Mouse (Mus musculus) spleen, adult 2 months (tissue): ENCODE data around the gene Fis1. TPM values are rescaled to one million over a fixed set of nuclear protein-coding genes. Genes with fewer than 3 reads are reported as not detected.
"Not testable (repeated sequence)": the region's sequence is repeated elsewhere in the genome, so short reads cannot be mapped to it uniquely, and the experiment has no call there.

Source experiments
- DNase-seq, 2 experiments: peaks; one replicate each; pipeline versions ENCODE4 v3.0.0 to v3.0.0-alpha.2; 2012 to 2021; ENCODE audit warnings: low spot score in 2 of 2, low read depth in 1 of 2
- H3K27ac ChIP-seq: fragments of 200-500 bp; 2 replicates; pipeline ENCODE4 v1.5.1; 2012; ENCODE audit warnings: low read length, inconsistent platforms; ENCODE audit not compliant: insufficient read depth
- H3K27me3 ChIP-seq: fragments of 200-500 bp; 2 replicates; pipeline ENCODE4 v1.6.1; 2012; ENCODE audit warnings: mild to moderate bottlenecking, moderate library complexity, low read length, inconsistent platforms; ENCODE audit not compliant: control insufficient read depth, insufficient read depth
- H3K36me3 ChIP-seq: fragments of 200-500 bp; 2 replicates; pipeline ENCODE4 v1.6.1; 2012; ENCODE audit warnings: mild to moderate bottlenecking, low read length, inconsistent platforms; ENCODE audit not compliant: control insufficient read depth, insufficient read depth
- H3K4me1 ChIP-seq: fragments of 200-500 bp; 2 replicates; pipeline ENCODE4 v1.6.1; 2011; ENCODE audit warnings: inconsistent platforms; ENCODE audit not compliant: control insufficient read depth, insufficient read depth, insufficient read length
- H3K4me3 ChIP-seq: fragments of 200-500 bp; 2 replicates; pipeline ENCODE4 v1.5.1; 2011; ENCODE audit warnings: mild to moderate bottlenecking, inconsistent platforms; ENCODE audit not compliant: insufficient read depth, insufficient read length; ENCODE audit errors: extremely low read depth
- CTCF ChIP-seq: fragments of 200-500 bp; IDR thresholded peaks from 2 replicates; pipeline ENCODE4 v1.5.1; 2011; ENCODE audit warnings: mild to moderate bottlenecking, inconsistent platforms; ENCODE audit not compliant: insufficient read depth, insufficient read length, insufficient replicate concordance; ENCODE audit errors: extremely low read depth
- POLR2A ChIP-seq: fragments of 200-500 bp; IDR thresholded peaks from 2 replicates; pipeline ENCODE4 v1.6.1; 2011; ENCODE audit warnings: low read depth, low read length, inconsistent platforms
- WGBS: fragments of 180-500 bp; shearing (Covaris S2); methylation state at CpG from one replicate; pipeline ENCODE4 v1.1.7; 2018; 5-methylcytosine and 5-hydroxymethylcytosine counted together
- polyA plus RNA-seq: library from polyadenylated mRNA; depleted of rRNA; stranded (reverse); fragments of >200 nt; gene quantifications from 2 replicates; pipeline ENCODE4 v1.2.3, GENCODE M21; 2012

Fis1 gene
- polyA plus RNA-seq, 1 experiment = 130 TPM

- WGBS = 87% methylated on average over 12 of the region's 12 CpGs
- H3K27ac ChIP-seq = no peak overlapping the region
- TF ChIP-seq CTCF = no peak
- TF ChIP-seq POLR2A = no peak
- DNase-seq = no peak
- no peaks in the 10 kb centered on the region for H3K27me3 ChIP-seq
- no peaks in the 10 kb centered on the region for H3K4me1 ChIP-seq
- H3K36me3 ChIP-seq = no peaks in the 10 kb centered on the region
- no peak overlapping the region for H3K4me3 ChIP-seq
These were observed 12.1 kb upstream of the Fis1 start for GRCm38 (mm10) chr5:136940845-136941560.

GRCm38 (mm10) chr5:136942781-136943180 lies 10.3 kb upstream of the Fis1 start:
- no peaks in the 10 kb centered on the region for H3K4me1 ChIP-seq
- DNase-seq = no peak
- WGBS = 78% methylated on average over 3 of the region's 3 CpGs
- no peak overlapping the region for H3K27ac ChIP-seq
- no peak overlapping the region for H3K4me3 ChIP-seq
- no peaks in the 10 kb centered on the region for H3K27me3 ChIP-seq
- TF ChIP-seq POLR2A (no peak), CTCF (no peak)
- no peaks in the 10 kb centered on the region for H3K36me3 ChIP-seq

- Histone ChIP-seq H3K4me1 (no peaks in the 10 kb centered on the region), H3K36me3 (no peaks in the 10 kb centered on the region), H3K27ac (no peak overlapping the region), H3K4me3 (no peak overlapping the region), H3K27me3 (no peaks in the 10 kb centered on the region)
- DNase-seq = no peak
- TF ChIP-seq POLR2A (no peak), CTCF (no peak)
- WGBS = 90% methylated on average over 2 of the region's 2 CpGs
These were observed 9.7 kb upstream of the Fis1 start for GRCm38 (mm10) chr5:136943382-136943781.

- H3K4me1 ChIP-seq = no peaks in the 10 kb centered on the region
- 76% methylated on average over 12 of the region's 12 CpGs for WGBS
- DNase-seq = no peak
- no peaks in the 10 kb centered on the region for H3K27me3 ChIP-seq
- H3K4me3 ChIP-seq = no peak overlapping the region
- no peaks in the 10 kb centered on the region for H3K36me3 ChIP-seq
- no peak overlapping the region for H3K27ac ChIP-seq
- TF ChIP-seq POLR2A (no peak), CTCF (no peak)
These were observed 8.0 kb upstream of the Fis1 start for GRCm38 (mm10) chr5:136945084-136945483.

GRCm38 (mm10) chr5:136947874-136948273 lies 5.2 kb upstream of the Fis1 start:
- no peak overlapping the region for H3K4me3 ChIP-seq
- no peaks in the 10 kb centered on the region for H3K4me1 ChIP-seq
- no peaks in the 10 kb centered on the region for H3K36me3 ChIP-seq
- TF ChIP-seq CTCF (no peak), POLR2A (no peak)
- H3K27ac ChIP-seq = no peak overlapping the region
- no peaks in the 10 kb centered on the region for H3K27me3 ChIP-seq
- no peak for DNase-seq

GRCm38 (mm10) chr5:136949551-136950336 lies 3.3 kb upstream of the Fis1 start:
- H3K36me3 ChIP-seq, H3K27ac ChIP-seq, H3K4me1 ChIP-seq, H3K4me3 ChIP-seq, H3K27me3 ChIP-seq, DNase-seq: not testable (repeated sequence)
- 82% methylated on average over 14 of the region's 14 CpGs for WGBS

- Histone ChIP-seq H3K4me1 (no peaks in the 10 kb centered on the region), H3K27me3 (no peaks in the 10 kb centered on the region), H3K4me3 (no peak overlapping the region), H3K27ac (no peak overlapping the region), H3K36me3 (no peaks in the 10 kb centered on the region)
- no peak for TF ChIP-seq CTCF
- TF ChIP-seq POLR2A = no peak
- 92% methylated on average over 6 of the region's 6 CpGs for WGBS
- DNase-seq = no peak
These were observed 2.6 kb upstream of the Fis1 start for GRCm38 (mm10) chr5:136950521-136950920.
